Mouse (Mus musculus): ENCODE measurements around the gene Vps53. TPM values are rescaled to one million over a fixed set of nuclear protein-coding genes. Genes with fewer than 3 reads are reported as not detected.

Gene Vps53
- total RNA-seq, 2 experiments from 2014 or later, result 78.3 to 81.6 TPM

GRCm38 (mm10) chr11:76125386-76125785 is 54.1 kb downstream of the Vps53 start:
- DNase-seq (ENCODE audit: low spot score in 2 of 2), result no peak
- intact Hi-C loops (cut with DNase I), result no loop called here

- DNase-seq (ENCODE audit: low spot score in 2 of 2), result no peak
- intact Hi-C loops (cut with DNase I), result no loop called here
Measured at GRCm38 (mm10) chr11:76123517-76123916, 55.9 kb downstream of the Vps53 start.

- intact Hi-C loops (cut with DNase I), result no loop called here
- DNase-seq (ENCODE audit: low spot score in 2 of 2), result no peak
Measured at GRCm38 (mm10) chr11:76122571-76122970, 56.9 kb downstream of the Vps53 start.

- intact Hi-C loops (cut with DNase I), result no loop called here
- no peak for DNase-seq (ENCODE audit: low spot score in 2 of 2)
Measured at GRCm38 (mm10) chr11:76121086-76121485, 58.4 kb downstream of the Vps53 start.

GRCm38 (mm10) chr11:76120407-76120901 is 59.0 kb downstream of the Vps53 start:
- intact Hi-C loops (cut with DNase I), result no loop called here
- DNase-seq (ENCODE audit: low spot score in 2 of 2), result peak; percentile 15 to 20

- no peak for DNase-seq (ENCODE audit: low spot score in 2 of 2)
- intact Hi-C loops (cut with DNase I), result no loop called here
Measured at GRCm38 (mm10) chr11:76110416-76110815, 69.0 kb downstream of the Vps53 start.

- DNase-seq (ENCODE audit: low spot score in 2 of 2), result peak in 1 of 2 experiments; percentile 12
- intact Hi-C loops (cut with DNase I), result no loop called here
Measured at GRCm38 (mm10) chr11:76106551-76107496, 72.6 kb downstream of the Vps53 start.

GRCm38 (mm10) chr11:76101154-76101553 is 78.3 kb downstream of the Vps53 start:
- no peak for DNase-seq (ENCODE audit: low spot score in 2 of 2)
- intact Hi-C loops (cut with DNase I), result no loop called here

GRCm38 (mm10) chr11:76099193-76099975 is 80.1 kb downstream of the Vps53 start:
- intact Hi-C loops (cut with DNase I), result no loop called here

GRCm38 (mm10) chr11:76093610-76094009 is 85.8 kb downstream of the Vps53 start:
- intact Hi-C loops (cut with DNase I), result no loop called here
- DNase-seq (ENCODE audit: low spot score in 2 of 2), result no peak

More at GRCm38 (mm10) chr11:76099193-76099975, 80.1 kb downstream of the Vps53 start:
- DNase-seq (ENCODE audit: low spot score in 2 of 2), result no peak

GRCm38 (mm10) chr11:76089776-76090175 is 89.7 kb downstream of the Vps53 start:
- no peak for DNase-seq (ENCODE audit: low spot score in 2 of 2)
- intact Hi-C loops (cut with DNase I), result loop anchor here (10.0 kb wide), 1 partner anchor 305 kb away; no protein-coding TSS in a partner anchor

- intact Hi-C loops (cut with DNase I), result loop anchor here (10.0 kb wide), 1 partner anchor 304 kb away; no protein-coding TSS in a partner anchor
- DNase-seq (ENCODE audit: low spot score in 2 of 2), result no peak
Measured at GRCm38 (mm10) chr11:76088506-76088905, 90.9 kb downstream of the Vps53 start.

GRCm38 (mm10) chr11:76085898-76086591 is 93.4 kb downstream of the Vps53 start:
- intact Hi-C loops (cut with DNase I), result loop anchor here (2.0 to 10.0 kb wide), 2 partner anchors 83 to 301 kb away; no protein-coding TSS in a partner anchor
- no peak for DNase-seq (ENCODE audit: low spot score in 2 of 2)

GRCm38 (mm10) chr11:76084943-76085342 is 94.5 kb downstream of the Vps53 start:
- intact Hi-C loops (cut with DNase I), result loop anchor here (10.0 kb wide), 1 partner anchor 300 kb away; no protein-coding TSS in a partner anchor

GRCm38 (mm10) chr11:76083941-76084367 is 95.5 kb downstream of the Vps53 start:
- intact Hi-C loops (cut with DNase I), result loop anchor here (10.0 kb wide), 1 partner anchor 299 kb away; no protein-coding TSS in a partner anchor
- no peak for DNase-seq (ENCODE audit: low spot score in 2 of 2)

More at GRCm38 (mm10) chr11:76084943-76085342, 94.5 kb downstream of the Vps53 start:
- no peak for DNase-seq (ENCODE audit: low spot score in 2 of 2)

GRCm38 (mm10) chr11:76081048-76081640 is 98.3 kb downstream of the Vps53 start:
- no peak for DNase-seq (ENCODE audit: low spot score in 2 of 2)
- intact Hi-C loops (cut with DNase I), result loop anchor here (10.0 kb wide), 1 partner anchor 296 kb away; no protein-coding TSS in a partner anchor

GRCm38 (mm10) chr11:76080293-76080692 is 99.2 kb downstream of the Vps53 start:
- DNase-seq (ENCODE audit: low spot score in 2 of 2), result no peak
- intact Hi-C loops (cut with DNase I), result loop anchor here (10.0 kb wide), 1 partner anchor 295 kb away; no protein-coding TSS in a partner anchor

- DNase-seq (ENCODE audit: low spot score in 2 of 2), result no peak
- intact Hi-C loops (cut with DNase I), result no loop called here
Measured at GRCm38 (mm10) chr11:76077341-76077740, 102.1 kb downstream of the Vps53 start.

All from left cerebral cortex, postnatal 25 days (tissue).